Mouse (Mus musculus) heart, embryonic 13.5 days (tissue): ENCODE measurements around the gene Carnmt1. TPM values are rescaled to one million over a fixed set of nuclear protein-coding genes. Genes with fewer than 3 reads are reported as not detected.

ENCODE experiments used
- ATAC-seq: fragments of 200-750 bp; cut with Nextera tagmentation; 2 replicates; pipeline ENCODE4 v1.8.0; 2017; ENCODE audit warnings: moderate TSS enrichment; ENCODE audit not compliant: insufficient number of reproducible peaks, low FRiP score, low TSS enrichment; ENCODE audit errors: extremely low read depth
- H3K27ac ChIP-seq: fragments of 300-500 bp; sonication (generic); replicated peaks from 2 replicates; pipeline ENCODE4 v1.5.1; 2015; ENCODE audit warnings: moderate library complexity, mild to moderate bottlenecking, inconsistent platforms
- H3K27me3 ChIP-seq: fragments of 300-500 bp; sonication (generic); replicated peaks from 2 replicates; pipeline ENCODE4 v1.6.1; 2015; ENCODE audit warnings: mild to moderate bottlenecking, inconsistent platforms
- H3K36me3 ChIP-seq: fragments of 300-500 bp; sonication (generic); 2 replicates; pipeline ENCODE4 v1.6.1; 2015; ENCODE audit warnings: mild to moderate bottlenecking, inconsistent platforms
- H3K4me1 ChIP-seq: fragments of 300-500 bp; sonication (generic); 2 replicates; pipeline ENCODE4 v1.6.1; 2015; ENCODE audit warnings: inconsistent platforms
- H3K4me2 ChIP-seq: fragments of 300-500 bp; sonication (generic); 2 replicates; pipeline ENCODE4 v1.6.1; 2015; ENCODE audit warnings: inconsistent platforms, mild to moderate bottlenecking, moderate library complexity
- H3K4me3 ChIP-seq: fragments of 300-500 bp; sonication (generic); 2 replicates; pipeline ENCODE4 v1.5.1; 2015; ENCODE audit warnings: moderate library complexity, mild to moderate bottlenecking, inconsistent platforms
- H3K9ac ChIP-seq: fragments of 300-500 bp; sonication (generic); 2 replicates; pipeline ENCODE4 v1.6.1; 2015; ENCODE audit warnings: inconsistent platforms, mild to moderate bottlenecking, moderate library complexity
- H3K9me3 ChIP-seq: fragments of 300-500 bp; sonication (generic); 2 replicates; pipeline ENCODE4 v1.6.1; 2016; ENCODE audit warnings: inconsistent platforms
- WGBS: fragments of 180-500 bp; shearing (Covaris S2); methylation state at CpG from one replicate; pipeline ENCODE4 v1.1.7; 2015; ENCODE audit warnings: mixed read lengths; 5-methylcytosine and 5-hydroxymethylcytosine counted together
- polyA plus RNA-seq: library from polyadenylated mRNA; unstranded; fragments of >200 nt; fragmentation: Nextera tagmentation; extraction: Ambion mirVana; gene quantifications from 2 replicates; pipeline ENCODE4 v1.2.1, GENCODE M21; 2015

Gene Carnmt1
- polyA plus RNA-seq, 1 experiment from 2014 or later: 21.0 TPM

- H3K4me3 ChIP-seq: no peak overlapping the region
- no peaks in the 10 kb centered on the region for H3K9me3 ChIP-seq
- no peak overlapping the region for H3K4me2 ChIP-seq
- no peak overlapping the region for H3K9ac ChIP-seq
- no peak overlapping the region for H3K27ac ChIP-seq
- 0 out of 2 replicates have a peak, but pooled peaks cover 4% of the 10 kb centered on the region for H3K36me3 ChIP-seq
- no peak for ATAC-seq
- H3K27me3 ChIP-seq: no peaks in the 10 kb centered on the region
- H3K4me1 ChIP-seq: peaks cover 11% of the 10 kb centered on the region
- 61% methylated on average over 4 of the region's 4 CpGs for WGBS
Measured at GRCm38 (mm10) chr19:18641001-18641400, 29.6 kb upstream of the Carnmt1 start.

- no peak overlapping the region for H3K27ac ChIP-seq
- H3K9ac ChIP-seq: no peak overlapping the region
- H3K4me2 ChIP-seq: no peak overlapping the region
- H3K4me1 ChIP-seq: peaks cover 21% of the 10 kb centered on the region
- H3K27me3 ChIP-seq: no peaks in the 10 kb centered on the region
- no peaks in the 10 kb centered on the region for H3K9me3 ChIP-seq
- 0 out of 2 replicates have a peak, but pooled peaks cover 4% of the 10 kb centered on the region for H3K36me3 ChIP-seq
- 61% methylated on average over 4 of the region's 4 CpGs for WGBS
- no peak overlapping the region for H3K4me3 ChIP-seq
- no peak for ATAC-seq
Measured at GRCm38 (mm10) chr19:18643411-18643810, 27.2 kb upstream of the Carnmt1 start.

- Histone ChIP-seq H3K4me3 (no peak overlapping the region), H3K4me1 (peaks cover 23% of the 10 kb centered on the region), H3K27me3 (no peaks in the 10 kb centered on the region), H3K27ac (no peak overlapping the region), H3K9me3 (no peaks in the 10 kb centered on the region), H3K9ac (no peak overlapping the region), H3K4me2 (no peak overlapping the region), H3K36me3 (0 out of 2 replicates have a peak, but pooled peaks cover 4% of the 10 kb centered on the region)
- 49% methylated on average over 6 of the region's 6 CpGs for WGBS
- ATAC-seq: no peak
Measured at GRCm38 (mm10) chr19:18644084-18644483, 26.5 kb upstream of the Carnmt1 start.

GRCm38 (mm10) chr19:18646397-18646796 is 24.2 kb upstream of the Carnmt1 start:
- ATAC-seq: no peak
- no peak overlapping the region for H3K9ac ChIP-seq
- H3K27ac ChIP-seq: 0 out of 2 replicates have a peak overlapping the region, but pooled peaks have one; percentile 49

GRCm38 (mm10) chr19:18646853-18647420 is 23.6 kb upstream of the Carnmt1 start:
- no peaks in the 10 kb centered on the region for H3K27me3 ChIP-seq
- H3K4me3 ChIP-seq: no peak overlapping the region
- H3K9me3 ChIP-seq: no peaks in the 10 kb centered on the region
- no peak overlapping the region for H3K9ac ChIP-seq
- H3K27ac ChIP-seq: peak overlapping the region; percentile 49; the same call in 1 of the 2 replicates
- no peak overlapping the region for H3K4me2 ChIP-seq
- no peak for ATAC-seq
- H3K4me1 ChIP-seq: peaks cover 34% of the 10 kb centered on the region
- 52% methylated on average over 5 of the region's 5 CpGs for WGBS
- H3K36me3 ChIP-seq: 0 out of 2 replicates have a peak, but pooled peaks cover 4% of the 10 kb centered on the region

More at GRCm38 (mm10) chr19:18646397-18646796, 24.2 kb upstream of the Carnmt1 start:
- no peak overlapping the region for H3K4me2 ChIP-seq
- 0 out of 2 replicates have a peak, but pooled peaks cover 4% of the 10 kb centered on the region for H3K36me3 ChIP-seq
- no peaks in the 10 kb centered on the region for H3K27me3 ChIP-seq
- 54% methylated on average over 3 of the region's 3 CpGs for WGBS
- H3K4me3 ChIP-seq: no peak overlapping the region
- no peaks in the 10 kb centered on the region for H3K9me3 ChIP-seq
- H3K4me1 ChIP-seq: peaks cover 34% of the 10 kb centered on the region

- no peaks in the 10 kb centered on the region for H3K9me3 ChIP-seq
- H3K4me2 ChIP-seq: peak overlapping the region; percentile 49
- peak overlapping the region; percentile 16; the same call in 1 of the 2 replicates for H3K27ac ChIP-seq
- no peaks in the 10 kb centered on the region for H3K27me3 ChIP-seq
- H3K4me3 ChIP-seq: 0 out of 2 replicates have a peak overlapping the region, but pooled peaks have one; percentile 8
- no peaks in the 10 kb centered on the region for H3K36me3 ChIP-seq
- H3K9ac ChIP-seq: no peak overlapping the region
- ATAC-seq: no peak
- peaks cover 38% of the 10 kb centered on the region for H3K4me1 ChIP-seq
- WGBS: 41% methylated on average over 9 of the region's 9 CpGs
Measured at GRCm38 (mm10) chr19:18647775-18648557, 22.6 kb upstream of the Carnmt1 start.

- Histone ChIP-seq H3K36me3 (no peaks in the 10 kb centered on the region), H3K9ac (no peak overlapping the region), H3K27ac (peak overlapping the region; percentile 16; the same call in 1 of the 2 replicates), H3K9me3 (no peaks in the 10 kb centered on the region), H3K4me3 (0 out of 2 replicates have a peak overlapping the region, but pooled peaks have one; percentile 8), H3K4me1 (peaks cover 40% of the 10 kb centered on the region), H3K4me2 (peak overlapping the region; percentile 49), H3K27me3 (no peaks in the 10 kb centered on the region)
- WGBS: 71% methylated on average over 6 of the region's 6 CpGs
- ATAC-seq: no peak
Measured at GRCm38 (mm10) chr19:18648558-18648945, 22.0 kb upstream of the Carnmt1 start.

GRCm38 (mm10) chr19:18649955-18650354 is 20.6 kb upstream of the Carnmt1 start:
- H3K27ac ChIP-seq: no peak overlapping the region
- ATAC-seq: no peak
- H3K4me2 ChIP-seq: no peak overlapping the region
- H3K4me3 ChIP-seq: no peak overlapping the region
- no peak overlapping the region for H3K9ac ChIP-seq
- peaks cover 47% of the 10 kb centered on the region for H3K4me1 ChIP-seq
- WGBS: 74% methylated on average over 4 of the region's 4 CpGs
- H3K36me3 ChIP-seq: no peaks in the 10 kb centered on the region
- no peaks in the 10 kb centered on the region for H3K9me3 ChIP-seq
- H3K27me3 ChIP-seq: no peaks in the 10 kb centered on the region

- no peaks in the 10 kb centered on the region for H3K27me3 ChIP-seq
- no peak overlapping the region for H3K4me3 ChIP-seq
- no peak for ATAC-seq
- no peaks in the 10 kb centered on the region for H3K36me3 ChIP-seq
- H3K4me1 ChIP-seq: peaks cover 52% of the 10 kb centered on the region
- 58% methylated on average over 6 of the region's 6 CpGs for WGBS
- no peak overlapping the region for H3K27ac ChIP-seq
- no peak overlapping the region for H3K9ac ChIP-seq
- no peaks in the 10 kb centered on the region for H3K9me3 ChIP-seq
- H3K4me2 ChIP-seq: no peak overlapping the region
Measured at GRCm38 (mm10) chr19:18650473-18650872, 20.1 kb upstream of the Carnmt1 start.

- no peak for ATAC-seq
Measured at GRCm38 (mm10) chr19:18652592-18652991, 18.0 kb upstream of the Carnmt1 start.

GRCm38 (mm10) chr19:18653058-18653457 is 17.5 kb upstream of the Carnmt1 start:
- peaks cover 43% of the 10 kb centered on the region for H3K4me1 ChIP-seq
- no peaks in the 10 kb centered on the region for H3K36me3 ChIP-seq
- peak overlapping the region; percentile 60 for H3K27ac ChIP-seq
- H3K27me3 ChIP-seq: no peaks in the 10 kb centered on the region
- 64% methylated on average over 6 of the region's 6 CpGs for WGBS
- no peak overlapping the region for H3K9ac ChIP-seq
- ATAC-seq: no peak
- no peaks in the 10 kb centered on the region for H3K9me3 ChIP-seq
- no peak overlapping the region for H3K4me2 ChIP-seq
- no peak overlapping the region for H3K4me3 ChIP-seq

More at GRCm38 (mm10) chr19:18652592-18652991, 18.0 kb upstream of the Carnmt1 start:
- no peak overlapping the region for H3K9ac ChIP-seq
- H3K9me3 ChIP-seq: no peaks in the 10 kb centered on the region
- 42% methylated on average over 4 of the region's 4 CpGs for WGBS
- no peaks in the 10 kb centered on the region for H3K27me3 ChIP-seq
- H3K4me1 ChIP-seq: peaks cover 43% of the 10 kb centered on the region
- H3K27ac ChIP-seq: no peak overlapping the region
- no peak overlapping the region for H3K4me3 ChIP-seq
- no peak overlapping the region for H3K4me2 ChIP-seq
- H3K36me3 ChIP-seq: no peaks in the 10 kb centered on the region
